Mouse (Mus musculus): Measurements from ENCODE around the gene Cdca4. TPM values are rescaled to one million over a fixed set of nuclear protein-coding genes. Genes with fewer than 3 reads are reported as not detected.

Gene Cdca4
- polyA plus RNA-seq, 1 experiment = 10.2 TPM

GRCm38 (mm10) chr12:112802917-112803316, 26.3 kb downstream of the Cdca4 start:
- DNase-seq (ENCODE audit: extremely low spot score in 1 of 2, low spot score in 1 of 2) = no peak

- DNase-seq (ENCODE audit: extremely low spot score in 1 of 2, low spot score in 1 of 2) = no peak
Observed at GRCm38 (mm10) chr12:112801864-112802846, 27.1 kb downstream of the Cdca4 start, which contains the start of gene Ahnak2. TSS of gene Ahnak2 (minus strand) at chr12:112802657.

- peak in 1 of 2 experiments; percentile 79 for DNase-seq (ENCODE audit: extremely low spot score in 1 of 2, low spot score in 1 of 2)
Observed at GRCm38 (mm10) chr12:112800476-112800875, 28.7 kb downstream of the Cdca4 start.

- no peak for DNase-seq (ENCODE audit: extremely low spot score in 1 of 2, low spot score in 1 of 2)
Observed at GRCm38 (mm10) chr12:112799237-112799970, 29.8 kb downstream of the Cdca4 start.

- DNase-seq (ENCODE audit: extremely low spot score in 1 of 2, low spot score in 1 of 2) = no peak
Observed at GRCm38 (mm10) chr12:112798716-112799115, 30.5 kb downstream of the Cdca4 start.

DNA sequence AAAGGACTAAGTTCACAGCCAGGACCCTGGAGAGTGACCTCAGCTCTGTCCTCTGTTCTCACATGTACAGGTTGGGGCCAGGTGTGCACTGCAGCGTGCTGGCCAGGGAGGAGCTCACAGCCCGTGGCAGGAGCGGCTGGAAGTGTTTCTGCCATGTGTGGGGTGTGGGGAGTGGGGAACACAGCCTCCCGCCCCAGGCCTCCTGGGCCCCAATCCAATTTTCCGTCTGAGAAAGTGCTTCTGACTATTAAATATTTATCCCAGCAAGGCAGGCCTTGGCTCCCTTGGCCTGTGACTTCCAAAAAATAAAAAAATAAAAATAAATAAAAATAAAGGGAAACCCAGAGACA, 30.9 kb downstream of the Cdca4 start:
- no peak for DNase-seq (ENCODE audit: extremely low spot score in 1 of 2, low spot score in 1 of 2)

DNA sequence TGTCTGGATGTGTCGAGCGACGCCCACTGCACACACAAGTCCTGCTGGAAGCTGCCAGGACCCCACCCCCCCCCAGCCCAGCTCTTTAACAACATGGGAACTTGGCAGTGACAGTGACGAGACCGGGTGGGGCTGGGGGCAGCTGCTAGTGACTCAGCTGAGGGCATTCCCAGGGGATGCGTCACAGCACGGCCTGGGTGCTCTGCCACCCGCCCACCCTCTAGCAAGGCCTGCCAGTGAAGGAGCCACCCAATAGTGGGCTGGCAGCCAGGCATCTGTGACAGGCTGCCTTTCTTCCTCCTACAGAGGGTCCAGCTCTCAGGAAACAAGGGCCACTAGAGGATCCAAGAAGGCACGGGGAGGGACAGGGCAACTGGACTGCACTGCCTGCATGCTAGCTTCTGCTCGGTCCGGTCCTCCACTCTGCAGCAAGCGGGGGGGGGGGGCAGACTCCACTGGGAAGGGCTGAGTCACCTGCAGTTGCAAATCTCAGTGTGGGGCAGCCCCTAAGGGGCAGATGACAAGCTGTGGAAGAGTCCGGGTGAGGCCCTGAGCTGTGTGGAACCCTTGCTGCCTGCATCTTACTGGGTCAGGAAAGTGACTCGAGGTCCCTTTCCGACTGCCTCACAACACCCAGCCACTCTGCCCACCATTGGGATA, 31.4 kb downstream of the Cdca4 start:
- DNase-seq (ENCODE audit: extremely low spot score in 1 of 2, low spot score in 1 of 2) = peak; percentile 50 to 76

DNA sequence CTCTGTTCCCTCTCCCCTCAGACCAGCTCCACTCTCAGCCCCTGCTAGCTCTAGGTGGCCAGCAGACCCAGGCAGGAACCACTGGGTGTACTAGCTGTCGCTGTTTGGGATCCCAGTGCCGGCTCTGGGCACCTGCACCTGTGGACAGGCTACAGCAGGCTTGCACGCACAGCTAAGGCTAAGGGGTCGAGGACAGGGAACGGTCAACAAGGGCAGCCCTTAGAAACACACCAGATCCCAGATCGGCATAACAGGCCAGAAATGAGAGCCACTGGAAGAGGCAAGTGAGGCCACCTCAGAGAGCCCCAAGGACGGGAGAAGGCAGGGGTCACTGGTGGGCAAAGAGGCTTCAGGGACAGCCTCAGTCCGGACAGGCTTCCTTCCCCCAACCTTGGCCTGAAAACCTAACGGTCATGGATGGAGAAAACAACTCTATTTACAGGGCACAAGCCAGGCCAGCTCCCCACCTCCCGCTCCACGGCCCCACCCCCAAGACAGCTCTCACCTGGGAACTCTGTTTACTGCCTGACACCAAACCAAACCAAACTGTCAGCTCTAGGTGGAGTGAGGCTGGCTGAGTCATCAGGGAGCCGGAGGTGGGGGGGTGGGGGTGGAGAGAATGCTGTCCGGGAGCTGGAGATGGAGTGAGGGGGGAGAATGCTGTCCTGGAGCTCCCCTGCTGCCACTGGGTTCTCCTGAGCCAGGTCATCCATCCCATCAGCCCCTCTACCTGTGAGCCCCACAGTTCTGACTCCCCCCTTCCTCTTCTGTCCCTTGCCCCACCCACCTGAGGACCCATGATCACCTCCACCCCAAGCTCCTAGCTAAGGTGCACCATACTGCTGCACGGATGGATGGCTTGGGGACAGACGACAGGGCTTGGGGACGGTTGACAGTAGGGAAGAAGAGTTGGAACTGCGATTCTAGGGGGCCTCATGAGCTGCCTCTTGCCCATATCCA, 32.4 kb downstream of the Cdca4 start:
- DNase-seq (ENCODE audit: extremely low spot score in 1 of 2, low spot score in 1 of 2) = no peak

DNA sequence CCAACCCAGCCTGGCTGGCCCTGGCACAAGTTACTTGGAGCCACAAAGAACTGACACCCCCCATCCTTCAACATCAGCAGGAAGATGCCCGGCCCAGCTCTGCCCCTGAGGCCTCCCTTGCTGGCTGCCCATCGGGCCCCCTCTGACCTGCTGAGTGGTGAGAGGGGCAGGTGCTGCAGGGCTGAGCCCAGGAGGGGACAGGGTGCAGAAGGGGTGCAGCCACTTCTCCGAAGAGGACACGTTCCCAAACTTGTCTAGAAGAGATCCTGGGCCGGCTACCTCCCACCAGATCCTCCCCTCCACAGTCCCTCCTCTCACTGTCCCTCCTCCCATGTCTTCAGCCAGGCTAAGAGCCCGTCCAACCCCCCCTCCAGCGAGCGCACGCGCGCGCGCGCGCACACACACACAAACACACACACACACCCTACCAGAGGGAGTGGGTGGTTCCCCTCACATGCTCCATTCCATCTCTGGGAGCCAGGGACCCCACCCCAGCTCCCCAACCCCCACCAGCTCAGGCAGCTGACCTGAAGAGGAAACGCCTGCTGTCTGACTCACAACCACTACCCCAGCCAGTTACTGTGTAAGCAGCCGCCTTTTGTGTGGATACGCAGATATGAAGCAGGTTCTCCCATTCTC, 33.6 kb downstream of the Cdca4 start:
- no peak for DNase-seq (ENCODE audit: extremely low spot score in 1 of 2, low spot score in 1 of 2)

- no peak for DNase-seq (ENCODE audit: extremely low spot score in 1 of 2, low spot score in 1 of 2)
Observed at GRCm38 (mm10) chr12:112794998-112795397, 34.2 kb downstream of the Cdca4 start.

DNA sequence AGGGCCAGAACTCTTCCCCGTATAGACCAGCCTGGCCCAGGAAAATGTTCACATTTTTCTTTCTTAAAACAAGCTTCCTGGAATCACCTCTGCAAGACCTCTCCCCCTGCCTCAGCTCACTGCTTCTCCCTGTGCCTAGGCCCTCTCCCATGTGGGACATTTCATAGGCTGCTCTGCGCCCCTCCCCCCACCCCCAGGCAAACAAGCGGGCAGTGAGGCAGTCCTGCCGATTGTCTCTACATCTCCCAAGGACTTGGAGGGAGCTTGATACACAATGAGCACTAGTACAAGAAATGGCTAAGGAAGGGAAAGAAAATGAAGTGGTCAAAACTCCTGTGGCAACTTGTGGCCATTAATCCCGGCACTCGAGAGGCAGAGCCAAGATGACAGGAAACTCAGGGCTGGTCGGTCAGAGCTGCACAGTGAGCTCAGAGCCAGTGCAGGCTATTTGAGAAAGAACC, 34.8 kb downstream of the Cdca4 start:
- DNase-seq (ENCODE audit: extremely low spot score in 1 of 2, low spot score in 1 of 2) = no peak

- DNase-seq (ENCODE audit: extremely low spot score in 1 of 2, low spot score in 1 of 2) = no peak
Observed at GRCm38 (mm10) chr12:112793601-112794355, 35.4 kb downstream of the Cdca4 start.

DNA sequence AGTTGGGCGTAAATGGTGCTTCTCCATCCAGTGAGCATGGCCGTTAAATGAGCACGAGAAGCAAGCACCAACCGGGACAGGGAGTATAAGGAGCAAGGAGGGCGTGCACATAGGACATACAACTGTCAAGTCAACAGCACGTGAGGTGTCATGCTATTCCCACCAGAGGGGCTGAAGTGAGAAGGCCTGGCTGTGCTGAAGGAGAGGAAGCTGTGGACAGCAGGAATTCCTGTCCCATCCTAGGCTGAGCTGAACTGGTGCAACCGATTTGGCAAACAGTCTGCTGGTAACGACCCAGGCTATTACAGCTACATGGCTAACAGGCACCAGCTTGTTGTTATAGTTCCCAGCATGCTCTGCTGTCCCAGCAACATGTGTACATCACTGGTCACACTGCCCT, 38.2 kb downstream of the Cdca4 start:
- DNase-seq (ENCODE audit: extremely low spot score in 1 of 2, low spot score in 1 of 2) = no peak

GRCm38 (mm10) chr12:112774481-112774880, 54.7 kb downstream of the Cdca4 start:
- no peak for DNase-seq (ENCODE audit: extremely low spot score in 1 of 2, low spot score in 1 of 2)

DNA sequence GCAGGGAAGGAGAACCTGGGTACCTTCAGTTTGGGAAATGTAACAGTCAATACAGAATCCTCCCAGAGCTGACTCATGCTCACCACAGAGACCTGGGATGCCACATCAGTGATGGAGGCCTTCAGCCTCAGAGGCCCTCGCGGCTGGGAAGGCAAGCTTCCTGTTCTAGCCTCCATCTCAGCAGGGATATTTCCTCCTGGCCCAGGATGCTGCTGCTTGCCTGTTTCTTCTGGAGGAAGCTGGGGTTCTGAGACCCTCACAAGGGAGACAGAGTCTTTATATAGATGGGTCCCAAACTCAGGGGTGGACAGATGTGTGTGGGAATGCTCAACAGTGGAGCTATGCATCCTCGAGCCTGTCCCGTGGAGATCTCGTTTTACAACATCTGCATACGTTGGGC, 55.2 kb downstream of the Cdca4 start:
- no peak for DNase-seq (ENCODE audit: extremely low spot score in 1 of 2, low spot score in 1 of 2)

- DNase-seq (ENCODE audit: extremely low spot score in 1 of 2, low spot score in 1 of 2) = no peak
Observed at GRCm38 (mm10) chr12:112773366-112773765, 55.9 kb downstream of the Cdca4 start.

DNA sequence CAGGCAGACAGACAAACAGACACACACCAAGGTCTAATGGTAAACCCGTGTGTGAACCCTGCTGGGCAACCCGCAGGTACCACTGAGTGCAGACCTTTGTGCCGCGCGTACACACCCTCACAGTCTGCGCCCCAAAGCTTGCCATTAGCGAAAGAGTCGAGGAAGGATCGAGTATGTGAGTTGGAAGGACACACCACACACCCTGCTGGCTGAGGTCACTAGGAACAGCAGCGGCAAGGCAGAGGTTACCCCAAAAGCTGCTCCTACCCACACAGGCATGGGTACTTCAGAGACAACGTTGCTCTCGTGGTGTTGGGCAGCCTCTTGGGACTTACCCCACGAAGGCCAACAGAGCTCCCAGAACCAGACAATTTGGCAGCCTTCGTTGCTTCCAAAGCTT, 56.9 kb downstream of the Cdca4 start:
- no peak for DNase-seq (ENCODE audit: extremely low spot score in 1 of 2, low spot score in 1 of 2)

GRCm38 (mm10) chr12:112770396-112770795, 58.8 kb downstream of the Cdca4 start:
- no peak for DNase-seq (ENCODE audit: extremely low spot score in 1 of 2, low spot score in 1 of 2)

Measured in frontal cortex, adult 2 months (tissue).